Mouse (Mus musculus): ENCODE data around the gene Pfdn6.

DNA sequence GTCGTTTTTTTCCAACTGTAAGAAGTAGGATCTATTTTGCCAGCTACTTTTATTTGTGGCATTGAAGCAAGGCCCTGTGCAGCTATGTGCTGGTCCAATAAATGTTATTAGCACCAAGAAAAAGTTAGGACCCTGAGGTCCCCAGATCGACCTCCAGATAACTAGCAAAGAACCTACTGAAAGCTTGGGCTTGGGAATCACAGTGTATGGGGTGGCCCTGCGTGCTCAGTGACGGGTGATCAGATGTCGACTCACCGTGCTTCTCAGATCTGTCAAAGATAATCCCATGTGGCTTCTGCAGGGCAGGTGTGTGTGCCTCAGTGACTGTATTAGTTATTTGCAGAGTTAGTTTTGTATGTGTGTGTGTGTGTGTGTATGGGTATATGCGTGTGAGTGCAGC is 18.8 kb downstream of the Pfdn6 start:
- no peak for TF ChIP-seq CTCF (IDR thresholded peaks at IDR 0.05; ENCODE audit: extremely low read depth, insufficient read length, insufficient replicate concordance, low read depth, low read length)
- TF ChIP-seq POLR2A (IDR thresholded peaks at IDR 0.05; ENCODE audit: low read depth, low read length) = no peak

All from small intestine, adult 2 months (tissue).